Mouse (Mus musculus) liver, embryonic 14.5 days (tissue): ENCODE measurements around the gene Sprr2a1. TPM values are rescaled to one million over a fixed set of nuclear protein-coding genes. Genes with fewer than 3 reads are reported as not detected.
"Not testable (repeated sequence)": the region's sequence is repeated elsewhere in the genome, so short reads cannot be mapped to it uniquely, and the experiment has no call there.

Source experiments
- ATAC-seq: fragments of 200-750 bp; cut with Nextera tagmentation; 2 replicates; pipeline ENCODE4 v1.8.0; 2017; ENCODE audit warnings: moderate number of reproducible peaks, mild to moderate bottlenecking, moderate library complexity; ENCODE audit not compliant: insufficient read depth
- DNase-seq, 3 experiments: peaks; one replicate each; pipeline ENCODE4 v3.0.0-alpha.2; 2012 to 2013; ENCODE audit warnings: low read depth in 3 of 3, low spot score in 3 of 3
- H3K27ac ChIP-seq: fragments of 300-500 bp; sonication (generic); 2 replicates; pipeline ENCODE4 v1.5.1; 2014; ENCODE audit warnings: moderate library complexity, mild to moderate bottlenecking, control low read depth, inconsistent platforms
- H3K27me3 ChIP-seq: fragments of 300-500 bp; sonication (generic); 2 replicates; pipeline ENCODE4 v1.6.1; 2014; ENCODE audit warnings: mild to moderate bottlenecking, low read length, moderate library complexity; ENCODE audit not compliant: control insufficient read depth, insufficient read depth
- H3K36me3 ChIP-seq: fragments of 300-500 bp; sonication (generic); replicated peaks from 2 replicates; pipeline ENCODE4 v1.6.1; 2014; ENCODE audit warnings: low read depth; ENCODE audit not compliant: control insufficient read depth, insufficient read depth
- H3K4me1 ChIP-seq, 2 experiments: fragments of 200-500 bp in 1 of 2; fragments of 300-500 bp in 1 of 2; sonication (generic) in 1 of 2; replicated peaks; 2 replicates each; pipeline ENCODE4 v1.6.1; 2012 to 2014; ENCODE audit warnings: antibody characterized with exemption in 1 of 2, inconsistent platforms in 1 of 2, low read length in 1 of 2; ENCODE audit not compliant: control insufficient read depth in 2 of 2, insufficient read depth in 2 of 2
- H3K4me2 ChIP-seq: fragments of 300-500 bp; sonication (generic); 2 replicates; pipeline ENCODE4 v1.6.1; 2014; ENCODE audit warnings: low read depth, mild to moderate bottlenecking, control low read depth, moderate library complexity
- H3K4me3 ChIP-seq, 2 experiments: fragments of 200-500 bp in 1 of 2; fragments of 300-500 bp in 1 of 2; sonication (generic) in 1 of 2; 2 replicates each; pipeline ENCODE4 v1.5.1; 2012 to 2014; ENCODE audit warnings: low read depth in 2 of 2, low read length in 2 of 2, mild to moderate bottlenecking in 2 of 2, control low read depth in 1 of 2, inconsistent platforms in 1 of 2, moderate library complexity in 1 of 2; ENCODE audit not compliant: insufficient read depth in 1 of 2
- H3K9ac ChIP-seq: fragments of 300-500 bp; sonication (generic); replicated peaks from 2 replicates; pipeline ENCODE4 v1.6.1; 2014; ENCODE audit warnings: mild to moderate bottlenecking, control low read depth, moderate library complexity
- H3K9me3 ChIP-seq: fragments of 300-500 bp; sonication (generic); 2 replicates; pipeline ENCODE4 v1.6.1; 2016; ENCODE audit warnings: low read length, mixed read lengths; ENCODE audit not compliant: control insufficient read depth
- WGBS: fragments of 180-500 bp; shearing (Covaris S2); extraction: QIAGEN DNeasy Blood & Tissue Kit; methylation state at CpG from one replicate; pipeline ENCODE4 v1.1.7; 2014; ENCODE audit not compliant: insufficient replicate concordance; 5-methylcytosine and 5-hydroxymethylcytosine counted together
- polyA plus RNA-seq, 2 experiments: library from polyadenylated mRNA; depleted of rRNA in 1 of 2; stranded (reverse) in 1 of 2; unstranded in 1 of 2; fragments of >200 nt; fragmentation: Nextera tagmentation in 1 of 2; extraction: Ambion mirVana in 1 of 2; gene quantifications; 2 replicates each; pipeline versions ENCODE4 v1.2.1 to v1.2.3; 2012 to 2014

The Sprr2a1 gene
- polyA plus RNA-seq, 2 experiments = not detected

GRCm38 (mm10) chr3:92219031-92219430 is 3.4 kb downstream of the Sprr2a1 start:
- not testable (repeated sequence) for ATAC-seq, H3K9me3 ChIP-seq, H3K4me1 ChIP-seq, H3K9ac ChIP-seq, H3K4me3 ChIP-seq, DNase-seq, H3K4me2 ChIP-seq, H3K27ac ChIP-seq, H3K36me3 ChIP-seq, H3K27me3 ChIP-seq
- no CpG with 5 or more reads among the region's 8 CpGs for WGBS

- H3K4me1 ChIP-seq, H3K27ac ChIP-seq, H3K27me3 ChIP-seq, H3K4me2 ChIP-seq, H3K9me3 ChIP-seq, H3K36me3 ChIP-seq, H3K4me3 ChIP-seq, H3K9ac ChIP-seq, ATAC-seq, DNase-seq: not testable (repeated sequence)
These were observed 8.1 kb downstream of the Sprr2a1 start for GRCm38 (mm10) chr3:92223708-92224107.

- H3K27me3 ChIP-seq, H3K9ac ChIP-seq, H3K4me2 ChIP-seq, H3K36me3 ChIP-seq, ATAC-seq, H3K9me3 ChIP-seq, H3K4me3 ChIP-seq, DNase-seq, H3K4me1 ChIP-seq, H3K27ac ChIP-seq: not testable (repeated sequence)
- 35% methylated on average over 3 of the region's 3 CpGs for WGBS
These were observed 11.8 kb downstream of the Sprr2a1 start for GRCm38 (mm10) chr3:92227410-92227809.

GRCm38 (mm10) chr3:92236463-92237189 is 21.0 kb downstream of the Sprr2a1 start:
- whole genome bisulfite sequencing = no CpG with 5 or more reads among the region's 5 CpGs
- H3K27ac ChIP-seq, H3K4me3 ChIP-seq, H3K4me1 ChIP-seq, H3K27me3 ChIP-seq, H3K4me2 ChIP-seq, H3K9me3 ChIP-seq, ATAC-seq, H3K9ac ChIP-seq, DNase-seq, H3K36me3 ChIP-seq: not testable (repeated sequence)

- DNase-seq, H3K9me3 ChIP-seq: not testable (repeated sequence)
These were observed 23.1 kb downstream of the Sprr2a1 start for GRCm38 (mm10) chr3:92238736-92239135.

GRCm38 (mm10) chr3:92239197-92239596 is 23.6 kb downstream of the Sprr2a1 start:
- no CpG with 5 or more reads among the region's 1 CpGs for WGBS

More at GRCm38 (mm10) chr3:92238736-92239135, 23.1 kb downstream of the Sprr2a1 start:
- not testable (repeated sequence) for H3K4me3 ChIP-seq, H3K27ac ChIP-seq, H3K9ac ChIP-seq, H3K27me3 ChIP-seq, H3K36me3 ChIP-seq, ATAC-seq, H3K4me1 ChIP-seq, H3K4me2 ChIP-seq

GRCm38 (mm10) chr3:92244833-92245232 is 29.2 kb downstream of the Sprr2a1 start:
- ATAC-seq, H3K4me3 ChIP-seq, H3K9me3 ChIP-seq, H3K4me2 ChIP-seq, H3K4me1 ChIP-seq, H3K27ac ChIP-seq, H3K9ac ChIP-seq, DNase-seq, H3K27me3 ChIP-seq, H3K36me3 ChIP-seq: not testable (repeated sequence)

More at GRCm38 (mm10) chr3:92239197-92239596, 23.6 kb downstream of the Sprr2a1 start:
- not testable (repeated sequence) for H3K9me3 ChIP-seq, H3K4me1 ChIP-seq, H3K27me3 ChIP-seq, DNase-seq, H3K4me2 ChIP-seq, H3K9ac ChIP-seq, ATAC-seq, H3K36me3 ChIP-seq, H3K27ac ChIP-seq, H3K4me3 ChIP-seq

- H3K9ac ChIP-seq, H3K27ac ChIP-seq, H3K9me3 ChIP-seq, DNase-seq, H3K4me3 ChIP-seq, H3K27me3 ChIP-seq, ATAC-seq, H3K36me3 ChIP-seq, H3K4me2 ChIP-seq, H3K4me1 ChIP-seq: not testable (repeated sequence)
- WGBS = no CpG with 5 or more reads among the region's 10 CpGs
These were observed 30.6 kb downstream of the Sprr2a1 start for GRCm38 (mm10) chr3:92246245-92246644.
